Mouse (Mus musculus): Measurements from ENCODE around the gene Slc10a6. TPM values are rescaled to one million over a fixed set of nuclear protein-coding genes. Genes with fewer than 3 reads are reported as not detected.

Slc10a6 gene
- polyA plus RNA-seq, 1 experiment from 2014 or later = not detected

GRCm38 (mm10) chr5:103587219-103587618 lies 42.0 kb downstream of the Slc10a6 start:
- no peak overlapping the region for H3K4me3 ChIP-seq (replicated peaks)
- H3K4me2 ChIP-seq = no peak overlapping the region
- H3K9ac ChIP-seq = no peak overlapping the region
- no peak for ATAC-seq (ENCODE audit: low FRiP score)
- WGBS = 81% methylated on average over 7 of the region's 7 CpGs
- H3K36me3 ChIP-seq (replicated peaks) = peaks cover 11% of the 10 kb centered on the region
- H3K27ac ChIP-seq = no peak overlapping the region
- H3K4me1 ChIP-seq = no peaks in the 10 kb centered on the region
- no peaks in the 10 kb centered on the region for H3K9me3 ChIP-seq
- H3K27me3 ChIP-seq = no peaks in the 10 kb centered on the region

GRCm38 (mm10) chr5:103579680-103580420 lies 49.4 kb downstream of the Slc10a6 start:
- Histone ChIP-seq H3K4me2 (no peak overlapping the region), H3K4me3 (replicated peaks) (no peak overlapping the region), H3K27me3 (no peaks in the 10 kb centered on the region), H3K36me3 (replicated peaks) (peaks cover 24% of the 10 kb centered on the region), H3K4me1 (no peaks in the 10 kb centered on the region), H3K9ac (no peak overlapping the region), H3K9me3 (no peaks in the 10 kb centered on the region), H3K27ac (no peak overlapping the region)
- no peak for ATAC-seq (ENCODE audit: low FRiP score)
- WGBS = 85% methylated on average over 11 of the region's 11 CpGs

- Histone ChIP-seq H3K9me3 (no peaks in the 10 kb centered on the region), H3K27ac (no peak overlapping the region), H3K4me2 (no peak overlapping the region), H3K27me3 (no peaks in the 10 kb centered on the region), H3K4me1 (no peaks in the 10 kb centered on the region), H3K4me3 (replicated peaks) (no peak overlapping the region), H3K9ac (no peak overlapping the region), H3K36me3 (replicated peaks) (peaks cover 32% of the 10 kb centered on the region)
- 91% methylated on average over 9 of the region's 9 CpGs for WGBS
- no peak for ATAC-seq (ENCODE audit: low FRiP score)
Observed at GRCm38 (mm10) chr5:103569446-103569845, 59.8 kb downstream of the Slc10a6 start.

GRCm38 (mm10) chr5:103568034-103568433 lies 61.2 kb downstream of the Slc10a6 start:
- peaks cover 32% of the 10 kb centered on the region for H3K36me3 ChIP-seq (replicated peaks)
- no peaks in the 10 kb centered on the region for H3K9me3 ChIP-seq
- H3K27me3 ChIP-seq = no peaks in the 10 kb centered on the region
- WGBS = 94% methylated on average over 4 of the region's 4 CpGs
- no peaks in the 10 kb centered on the region for H3K4me1 ChIP-seq
- no peak overlapping the region for H3K27ac ChIP-seq
- H3K4me2 ChIP-seq = no peak overlapping the region
- H3K9ac ChIP-seq = no peak overlapping the region
- H3K4me3 ChIP-seq (replicated peaks) = no peak overlapping the region
- ATAC-seq (ENCODE audit: low FRiP score) = no peak

GRCm38 (mm10) chr5:103560546-103560945 lies 68.7 kb downstream of the Slc10a6 start:
- H3K4me3 ChIP-seq (replicated peaks) = no peak overlapping the region
- WGBS = 95% methylated on average over 9 of the region's 9 CpGs
- peaks cover 48% of the 10 kb centered on the region for H3K36me3 ChIP-seq (replicated peaks)
- no peak for ATAC-seq (ENCODE audit: low FRiP score)
- no peaks in the 10 kb centered on the region for H3K27me3 ChIP-seq
- no peak overlapping the region for H3K9ac ChIP-seq
- H3K27ac ChIP-seq = no peak overlapping the region
- no peaks in the 10 kb centered on the region for H3K9me3 ChIP-seq
- H3K4me2 ChIP-seq = no peak overlapping the region
- H3K4me1 ChIP-seq = no peaks in the 10 kb centered on the region

Other genes with a start within 250 kb of the Slc10a6 start
- 13.8 and 14.4 TPM in 2 replicates for gene Ptpn13, start 204.2 kb downstream of the Slc10a6 start, polyA plus RNA-seq (2016; fragmentation: Nextera tagmentation; extraction: Ambion mirVana)
- gene 1700016H13Rik, start 26.6 kb upstream of the Slc10a6 start, polyA plus RNA-seq (2016; fragmentation: Nextera tagmentation; extraction: Ambion mirVana) = not detected in 2 replicates
- gene Aff1, start 63.0 kb upstream of the Slc10a6 start, polyA plus RNA-seq (2016; fragmentation: Nextera tagmentation; extraction: Ambion mirVana) = 3.7 and 4.3 TPM in 2 replicates

All from forebrain, embryonic 12.5 days (tissue).